Mouse (Mus musculus) midbrain, embryonic 16.5 days (tissue): ENCODE results near the gene Gm7697. TPM values are rescaled to one million over a fixed set of nuclear protein-coding genes. Genes with fewer than 3 reads are reported as not detected.
"Not testable (repeated sequence)": the region's sequence is repeated elsewhere in the genome, so short reads cannot be mapped to it uniquely, and the experiment has no call there.

Experiments used
- ATAC-seq: fragments of 200-750 bp; cut with Nextera tagmentation; 2 replicates; pipeline ENCODE4 v1.8.0; 2017; ENCODE audit warnings: moderate TSS enrichment
- H3K27ac ChIP-seq: fragments of 300-500 bp; sonication (generic); 2 replicates; pipeline ENCODE4 v1.5.1; 2014; ENCODE audit warnings: mild to moderate bottlenecking, low read length, mixed read lengths
- H3K27me3 ChIP-seq: fragments of 300-500 bp; sonication (generic); 2 replicates; pipeline ENCODE4 v1.6.1; 2014; ENCODE audit warnings: low read depth, low read length, mixed read lengths; ENCODE audit not compliant: control insufficient read depth, insufficient read depth
- H3K36me3 ChIP-seq: fragments of 300-500 bp; sonication (generic); 2 replicates; pipeline ENCODE4 v1.6.1; 2014; ENCODE audit warnings: mild to moderate bottlenecking, low read length, moderate library complexity, mixed read lengths; ENCODE audit not compliant: control insufficient read depth, insufficient read depth
- H3K4me1 ChIP-seq: fragments of 300-500 bp; sonication (generic); 2 replicates; pipeline ENCODE4 v1.6.1; 2014; ENCODE audit warnings: mild to moderate bottlenecking, low read length, mixed read lengths; ENCODE audit not compliant: control insufficient read depth, insufficient read depth
- H3K4me2 ChIP-seq: fragments of 300-500 bp; sonication (generic); 2 replicates; pipeline ENCODE4 v1.6.1; 2014; ENCODE audit warnings: mild to moderate bottlenecking, low read length, mixed read lengths
- H3K4me3 ChIP-seq: fragments of 300-500 bp; sonication (generic); 2 replicates; pipeline ENCODE4 v1.5.1; 2014; ENCODE audit warnings: low read depth, mild to moderate bottlenecking, low read length, moderate library complexity, mixed read lengths
- H3K9ac ChIP-seq: fragments of 300-500 bp; sonication (generic); 2 replicates; pipeline ENCODE4 v1.6.1; 2014; ENCODE audit warnings: low read depth, low read length, mixed read lengths
- H3K9me3 ChIP-seq: fragments of 300-500 bp; sonication (generic); replicated peaks from 2 replicates; pipeline ENCODE4 v1.6.1; 2014; ENCODE audit warnings: mild to moderate bottlenecking, low read length, mixed read lengths; ENCODE audit not compliant: control insufficient read depth, poor library complexity, severe bottlenecking
- WGBS: fragments of 180-500 bp; shearing (Covaris S2); extraction: QIAGEN DNeasy Blood & Tissue Kit; methylation state at CpG from one replicate; pipeline ENCODE4 v1.1.7; 2014; 5-methylcytosine and 5-hydroxymethylcytosine counted together
- polyA plus RNA-seq: library from polyadenylated mRNA; unstranded; fragments of >200 nt; fragmentation: Nextera tagmentation; extraction: Ambion mirVana; gene quantifications from 2 replicates; pipeline ENCODE4 v1.2.1, GENCODE M21; 2015

Gene Gm7697
- not detected in 2 replicates for polyA plus RNA-seq

GRCm38 (mm10) chr8:69522876-69523275, at the start of gene Gm7697:
Gene Gm7697, minus strand, starts transcription at chr8:69522976.
- not testable (repeated sequence) for H3K27ac ChIP-seq, H3K4me1 ChIP-seq, H3K9me3 ChIP-seq, H3K27me3 ChIP-seq, ATAC-seq, H3K4me2 ChIP-seq, H3K36me3 ChIP-seq, H3K9ac ChIP-seq, H3K4me3 ChIP-seq
- 96% methylated on average over 1 of the region's 3 CpGs for WGBS

- not testable (repeated sequence) for H3K9ac ChIP-seq, H3K27me3 ChIP-seq, H3K4me3 ChIP-seq, H3K27ac ChIP-seq, H3K9me3 ChIP-seq, H3K4me1 ChIP-seq, ATAC-seq, H3K4me2 ChIP-seq, H3K36me3 ChIP-seq
- WGBS: 50% methylated on average over 2 of the region's 2 CpGs
Measured at GRCm38 (mm10) chr8:69551249-69551648, 28.5 kb upstream of the Gm7697 start.

- not testable (repeated sequence) for H3K27me3 ChIP-seq, H3K4me3 ChIP-seq, H3K9me3 ChIP-seq, H3K4me2 ChIP-seq, H3K9ac ChIP-seq, H3K27ac ChIP-seq, H3K36me3 ChIP-seq, H3K4me1 ChIP-seq, ATAC-seq
- 5% methylated on average over 8 of the region's 8 CpGs for WGBS
Measured at GRCm38 (mm10) chr8:69549556-69549955, 26.8 kb upstream of the Gm7697 start.

- WGBS: 96% methylated on average over 3 of the region's 3 CpGs
- H3K4me3 ChIP-seq, H3K27me3 ChIP-seq, H3K36me3 ChIP-seq, H3K9ac ChIP-seq, H3K27ac ChIP-seq, H3K9me3 ChIP-seq, H3K4me1 ChIP-seq, H3K4me2 ChIP-seq, ATAC-seq: not testable (repeated sequence)
Measured at GRCm38 (mm10) chr8:69548114-69548513, 25.3 kb upstream of the Gm7697 start.

- H3K9me3 ChIP-seq, H3K4me2 ChIP-seq, H3K27me3 ChIP-seq, H3K9ac ChIP-seq, H3K27ac ChIP-seq, H3K36me3 ChIP-seq, ATAC-seq, H3K4me3 ChIP-seq, H3K4me1 ChIP-seq: not testable (repeated sequence)
- 66% methylated on average over 7 of the region's 7 CpGs for WGBS
Measured at GRCm38 (mm10) chr8:69547208-69547607, 24.4 kb upstream of the Gm7697 start.

GRCm38 (mm10) chr8:69545020-69545419, 22.2 kb upstream of the Gm7697 start:
- not testable (repeated sequence) for H3K4me2 ChIP-seq, H3K27ac ChIP-seq, H3K4me3 ChIP-seq, H3K9ac ChIP-seq, H3K4me1 ChIP-seq, H3K9me3 ChIP-seq, H3K36me3 ChIP-seq, ATAC-seq, H3K27me3 ChIP-seq
- 63% methylated on average over 1 of the region's 1 CpGs for WGBS

GRCm38 (mm10) chr8:69544511-69544910, 21.7 kb upstream of the Gm7697 start:
- not testable (repeated sequence) for H3K27ac ChIP-seq, H3K9ac ChIP-seq, H3K27me3 ChIP-seq, H3K9me3 ChIP-seq, H3K4me1 ChIP-seq, ATAC-seq, H3K4me2 ChIP-seq, H3K36me3 ChIP-seq, H3K4me3 ChIP-seq
- 86% methylated on average over 13 of the region's 13 CpGs for WGBS

GRCm38 (mm10) chr8:69543984-69544383, 21.2 kb upstream of the Gm7697 start:
- H3K4me2 ChIP-seq, H3K9ac ChIP-seq, H3K9me3 ChIP-seq, H3K4me3 ChIP-seq, H3K4me1 ChIP-seq, ATAC-seq, H3K27me3 ChIP-seq, H3K27ac ChIP-seq, H3K36me3 ChIP-seq: not testable (repeated sequence)
- 92% methylated on average over 4 of the region's 6 CpGs for WGBS

GRCm38 (mm10) chr8:69540764-69541163, 18.0 kb upstream of the Gm7697 start:
- not testable (repeated sequence) for H3K9me3 ChIP-seq, H3K4me1 ChIP-seq, ATAC-seq, H3K9ac ChIP-seq, H3K27ac ChIP-seq, H3K27me3 ChIP-seq, H3K4me2 ChIP-seq, H3K36me3 ChIP-seq, H3K4me3 ChIP-seq
- WGBS: 89% methylated on average over 6 of the region's 7 CpGs

GRCm38 (mm10) chr8:69540331-69540730, 17.6 kb upstream of the Gm7697 start:
- H3K9ac ChIP-seq, H3K9me3 ChIP-seq, ATAC-seq, H3K4me3 ChIP-seq, H3K27me3 ChIP-seq, H3K4me1 ChIP-seq, H3K27ac ChIP-seq, H3K36me3 ChIP-seq, H3K4me2 ChIP-seq: not testable (repeated sequence)
- 91% methylated on average over 1 of the region's 1 CpGs for WGBS
